Mouse (Mus musculus) bone marrow, adult 2 months (tissue): ENCODE measurements at regions not wholly inside any gene's neighbourhood (a gene's known extent, or its start where the extent isn't known, plus 50 kb on each side); places are given as distances from the start of the nearest gene placed in this dataset.
"Not testable (repeated sequence)": the region's sequence is repeated elsewhere in the genome, so short reads cannot be mapped to it uniquely, and the experiment has no call there.

Experiments
- CTCF ChIP-seq: fragments of 200-500 bp; IDR thresholded peaks from 2 replicates; pipeline ENCODE4 v1.5.1; 2011; ENCODE audit warnings: low read length, control low read depth; ENCODE audit not compliant: control insufficient read depth, insufficient read depth
- POLR2A ChIP-seq: fragments of 200-500 bp; IDR thresholded peaks from 2 replicates; pipeline ENCODE4 v1.6.1; 2011; ENCODE audit warnings: low read depth, mild to moderate bottlenecking, control low read depth, low read length, borderline replicate concordance; ENCODE audit not compliant: control insufficient read depth

DNA sequence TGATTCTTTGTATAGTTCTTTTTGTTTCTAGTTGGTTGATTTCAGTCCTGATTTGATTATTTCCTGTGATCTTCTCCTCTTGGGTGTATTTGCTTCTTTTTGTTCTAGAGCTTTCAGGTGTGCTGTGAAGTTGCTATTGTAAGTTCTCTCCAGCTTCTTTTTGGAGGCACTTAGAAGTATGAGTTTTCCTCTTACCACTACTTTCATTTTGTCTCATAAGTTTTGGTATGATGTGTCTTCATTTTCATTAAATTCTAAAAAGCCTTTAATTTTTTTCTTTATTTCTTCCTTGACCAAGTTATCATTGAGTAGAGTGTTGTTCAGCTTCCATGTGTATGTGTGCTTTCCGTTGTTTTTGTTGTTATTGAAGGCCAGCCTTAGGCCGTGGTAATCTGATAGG is 195.3 kb upstream of the Btg1 start:
- not testable (repeated sequence) for TF ChIP-seq CTCF, POLR2A
